Mouse (Mus musculus): ENCODE results near the gene Wwox.

DNA sequence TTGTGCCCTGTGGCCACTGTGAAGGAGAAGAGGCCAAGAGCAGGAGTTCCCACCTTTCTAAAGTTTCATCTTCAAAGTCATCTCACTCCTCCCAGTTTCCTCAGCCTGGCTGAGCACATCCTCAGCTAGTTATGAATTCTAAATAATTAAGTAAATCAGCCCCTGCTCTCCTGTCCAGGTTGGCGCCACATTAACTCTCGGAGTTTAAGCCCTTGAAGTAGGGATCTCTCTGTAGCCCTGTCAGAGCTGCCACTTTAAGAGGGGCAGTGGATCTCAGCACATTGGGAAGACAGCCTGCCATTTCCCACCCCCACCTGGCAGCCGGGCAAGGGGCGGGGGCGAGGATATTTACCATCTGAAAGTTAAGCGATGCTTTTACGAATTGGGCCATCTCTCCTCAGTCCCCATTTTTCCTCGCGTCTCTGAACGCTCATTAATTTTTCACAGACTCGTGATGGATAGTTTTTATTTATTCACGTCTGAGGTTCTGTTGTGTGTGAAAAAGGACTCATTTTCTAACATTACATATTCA lies 150.9 kb downstream of the Wwox start:
- TF ChIP-seq ZNF384 (IDR thresholded peaks at IDR 0.05; ENCODE audit: low read depth, low read length) (no peak), POLR2A (IDR thresholded peaks at IDR 0.05; ENCODE audit: control insufficient read depth in 1 of 2, insufficient read depth in 1 of 2, low read depth in 1 of 2, low read length in 2 of 2, poor library complexity in 1 of 2) (no peak), CTCF (IDR thresholded peaks at IDR 0.05 in 2 of 3, conservative IDR thresholded peaks at IDR 0.05 in 1 of 3; ENCODE audit: control insufficient read depth in 1 of 3, insufficient read depth in 1 of 3, low read depth in 2 of 3, low read length in 3 of 3, poor library complexity in 1 of 3, severe bottlenecking in 1 of 3) (no peak), ELF1 (IDR thresholded peaks at IDR 0.05; ENCODE audit: low read depth, low read length) (no peak), EP300 (IDR thresholded peaks at IDR 0.05; ENCODE audit: low read depth in 1 of 2, low read length in 2 of 2) (no peak), NRF1 (IDR thresholded peaks at IDR 0.05; ENCODE audit: insufficient read depth, low read depth, low read length, poor library complexity, severe bottlenecking) (no peak), E2F4 (IDR thresholded peaks at IDR 0.05; ENCODE audit: borderline replicate concordance, low read depth, low read length) (no peak), TCF12 (IDR thresholded peaks at IDR 0.05; ENCODE audit: low read depth, low read length) (no peak)
